Comparison of ENCODE assay signal across 8 mouse cellular contexts in the genomic region with DNA sequence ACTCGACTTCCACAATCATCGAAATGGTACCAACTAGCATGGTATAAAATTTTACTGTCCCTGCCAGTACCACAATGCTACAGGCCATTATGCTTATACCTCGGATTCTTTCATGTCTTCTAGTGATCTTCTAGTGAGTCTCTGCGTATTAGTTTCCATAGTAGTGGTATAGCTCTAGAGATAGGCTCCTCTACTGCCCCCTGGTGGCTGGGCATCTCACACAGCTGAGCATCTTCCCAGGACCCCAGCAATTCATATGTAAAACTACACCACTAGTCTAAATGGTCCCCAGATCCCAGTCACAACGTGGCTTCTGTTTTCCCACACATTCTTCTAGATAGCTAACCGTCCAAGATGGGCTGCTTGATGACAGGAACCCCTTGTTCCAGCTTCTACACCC. TPM values are rescaled to one million over a fixed set of nuclear protein-coding genes. Genes with fewer than 3 reads are reported as not detected.
DNase-seq lines count a peak whose midpoint lies in the region; ATAC-seq and TF ChIP-seq lines count a peak whose summit lies in the region.

No protein-coding gene starts in this region.

- no peaks in the 10 kb centered on the region for H3K27me3 ChIP-seq in kidney, adult 2 months (replicated peaks; ENCODE audit: control insufficient read depth, insufficient read depth, low read length)
- H3K27me3 ChIP-seq in kidney, embryonic 16.5 days (ENCODE audit: insufficient read depth, low read length): no peaks in the 10 kb centered on the region
- no peaks in the 10 kb centered on the region for H3K27me3 ChIP-seq in MEL (ENCODE audit: control insufficient read depth in 1 of 2, insufficient read depth in 2 of 2, low read length in 2 of 2)
- no peaks in the 10 kb centered on the region for H3K27me3 ChIP-seq in heart, embryonic 15.5 days
- H3K27me3 ChIP-seq in neural tube, embryonic 13.5 days: no peaks in the 10 kb centered on the region
- no peaks in the 10 kb centered on the region for H3K27me3 ChIP-seq in intestine, embryonic 16.5 days (replicated peaks; ENCODE audit: control insufficient read depth, insufficient read depth, low read length)

- H3K27ac ChIP-seq in kidney, adult 2 months (ENCODE audit: insufficient read depth, low read depth, low read length): no peak overlapping the region
- no peak overlapping the region for H3K27ac ChIP-seq in kidney, embryonic 16.5 days (ENCODE audit: low read length)
- H3K27ac ChIP-seq in MEL (ENCODE audit: control insufficient read depth, low read depth, low read length): no peak overlapping the region
- no peak overlapping the region for H3K27ac ChIP-seq in heart, embryonic 15.5 days
- peak overlapping the region; percentile 68 for H3K27ac ChIP-seq in neural tube, embryonic 13.5 days (replicated peaks)
- H3K27ac ChIP-seq in intestine, embryonic 16.5 days (ENCODE audit: low read length): no peak overlapping the region

- no peaks in the 10 kb centered on the region for H3K79me2 ChIP-seq in MEL (ENCODE audit: control insufficient read depth, insufficient read depth, low read length, poor library complexity)

- no peak for TF ChIP-seq EP300 in MEL (IDR thresholded peaks at IDR 0.05; ENCODE audit: low read depth in 1 of 2, low read length in 2 of 2)

- intact Hi-C loops in left cerebral cortex, postnatal 14 days (cut with DNase I): loop anchor here (5.0 kb wide), 1 partner anchor 57 kb away; no protein-coding TSS in a partner anchor

- H3K36me3 ChIP-seq in kidney, adult 2 months (ENCODE audit: control insufficient read depth, insufficient read depth, low read length): no peaks in the 10 kb centered on the region
- H3K36me3 ChIP-seq in kidney, embryonic 16.5 days (ENCODE audit: insufficient read depth, low read length): no peaks in the 10 kb centered on the region
- no peaks in the 10 kb centered on the region for H3K36me3 ChIP-seq in MEL (ENCODE audit: control insufficient read depth in 1 of 2, insufficient read depth in 2 of 2, low read length in 2 of 2)
- no peaks in the 10 kb centered on the region for H3K36me3 ChIP-seq in heart, embryonic 15.5 days
- peaks cover 4% of the 10 kb centered on the region; the same call in 1 of the 2 replicates for H3K36me3 ChIP-seq in neural tube, embryonic 13.5 days
- no peaks in the 10 kb centered on the region for H3K36me3 ChIP-seq in intestine, embryonic 16.5 days (ENCODE audit: control insufficient read depth, insufficient read depth, low read length)

- no peak overlapping the region for H3K9ac ChIP-seq in kidney, embryonic 16.5 days (replicated peaks; ENCODE audit: low read length)
- H3K9ac ChIP-seq in MEL (ENCODE audit: control insufficient read depth, low read depth, low read length, poor library complexity, severe bottlenecking): no peak overlapping the region
- H3K9ac ChIP-seq in heart, embryonic 15.5 days: no peak overlapping the region
- no peak overlapping the region for H3K9ac ChIP-seq in neural tube, embryonic 13.5 days
- H3K9ac ChIP-seq in intestine, embryonic 16.5 days (ENCODE audit: low read depth, low read length): no peak overlapping the region

- peak; percentile 53 for DNase-seq in kidney, adult 2 months
- peak; percentile 6 for DNase-seq in MEL (ENCODE audit: low read depth, low spot score)
- peak; percentile 67 to 71 for DNase-seq in left cerebral cortex, postnatal 14 days (ENCODE audit: low spot score in 2 of 2)

- no peak for ATAC-seq in kidney, embryonic 16.5 days (ENCODE audit: low FRiP score, low TSS enrichment)
- peak; percentile 55 for ATAC-seq in common myeloid progenitor, adult 5-6 weeks (replicated peaks; ENCODE audit: low read depth, poor library complexity, severe bottlenecking)
- no peak for ATAC-seq in heart, embryonic 15.5 days (replicated peaks; ENCODE audit: insufficient number of reproducible peaks, insufficient read depth, low FRiP score, low read depth)
- 0 out of 2 replicates have a peak, but pooled peaks have one; percentile 19 for ATAC-seq in neural tube, embryonic 13.5 days (ENCODE audit: low read depth)
- ATAC-seq in intestine, embryonic 16.5 days: no peak

- H3K4me3 ChIP-seq in kidney, adult 2 months (ENCODE audit: insufficient read depth, low read depth, low read length): no peak overlapping the region
- H3K4me3 ChIP-seq in kidney, embryonic 16.5 days (ENCODE audit: low read length): no peak overlapping the region
- no peak overlapping the region for H3K4me3 ChIP-seq in MEL (ENCODE audit: control insufficient read depth in 1 of 2, insufficient read depth in 1 of 2, low read depth in 2 of 2, low read length in 2 of 2)
- no peak overlapping the region for H3K4me3 ChIP-seq in heart, embryonic 15.5 days
- no peak overlapping the region for H3K4me3 ChIP-seq in neural tube, embryonic 13.5 days
- H3K4me3 ChIP-seq in intestine, embryonic 16.5 days (ENCODE audit: low read length): no peak overlapping the region

- WGBS in kidney, adult 2 months: 71% methylated on average over 6 of the region's 6 CpGs
- 72% methylated on average over 6 of the region's 6 CpGs for WGBS in kidney, embryonic 16.5 days
- WGBS in heart, embryonic 15.5 days: 62% methylated on average over 6 of the region's 6 CpGs
- WGBS in neural tube, embryonic 13.5 days: 69% methylated on average over 6 of the region's 6 CpGs
- 73% methylated on average over 6 of the region's 6 CpGs for WGBS in intestine, embryonic 16.5 days

- H3K9me3 ChIP-seq in kidney, embryonic 16.5 days (ENCODE audit: low read length): no peaks in the 10 kb centered on the region
- no peaks in the 10 kb centered on the region for H3K9me3 ChIP-seq in MEL (replicated peaks; ENCODE audit: insufficient read depth, low read length)
- no peaks in the 10 kb centered on the region for H3K9me3 ChIP-seq in heart, embryonic 15.5 days (replicated peaks)
- H3K9me3 ChIP-seq in neural tube, embryonic 13.5 days: no peaks in the 10 kb centered on the region
- no peaks in the 10 kb centered on the region for H3K9me3 ChIP-seq in intestine, embryonic 16.5 days (ENCODE audit: control insufficient read depth, low read length)

- H3K4me2 ChIP-seq in kidney, embryonic 16.5 days (replicated peaks; ENCODE audit: low read depth, low read length): no peak overlapping the region
- H3K4me2 ChIP-seq in heart, embryonic 15.5 days: peak overlapping the region; percentile 38
- H3K4me2 ChIP-seq in neural tube, embryonic 13.5 days: peak overlapping the region; percentile 15
- H3K4me2 ChIP-seq in intestine, embryonic 16.5 days (ENCODE audit: low read depth, low read length): no peak overlapping the region

- no peak for TF ChIP-seq POLR2A in kidney, adult 2 months (IDR thresholded peaks at IDR 0.05; ENCODE audit: low read depth, low read length)
- TF ChIP-seq POLR2A in MEL (IDR thresholded peaks at IDR 0.05; ENCODE audit: control insufficient read depth in 1 of 2, insufficient read depth in 1 of 2, low read depth in 1 of 2, low read length in 2 of 2, poor library complexity in 1 of 2): no peak

- H3K4me1 ChIP-seq in kidney, adult 2 months (ENCODE audit: control insufficient read depth, insufficient read depth, low read length): no peaks in the 10 kb centered on the region
- peaks cover 6% of the 10 kb centered on the region; the same call in 1 of the 2 replicates for H3K4me1 ChIP-seq in kidney, embryonic 16.5 days (ENCODE audit: insufficient read depth, low read length)
- no peaks in the 10 kb centered on the region for H3K4me1 ChIP-seq in MEL (ENCODE audit: control insufficient read depth in 1 of 2, insufficient read depth in 2 of 2, low read length in 2 of 2)
- H3K4me1 ChIP-seq in heart, embryonic 15.5 days (replicated peaks): peaks cover 30% of the 10 kb centered on the region
- peaks cover 17% of the 10 kb centered on the region for H3K4me1 ChIP-seq in neural tube, embryonic 13.5 days (replicated peaks)
- no peaks in the 10 kb centered on the region; the same call in 1 of the 2 replicates for H3K4me1 ChIP-seq in intestine, embryonic 16.5 days (ENCODE audit: control insufficient read depth, insufficient read depth, low read length)

- TF ChIP-seq RAD21 in MEL (IDR thresholded peaks at IDR 0.05; ENCODE audit: low read depth, low read length): no peak; the same call in 1 of the 2 replicates

- peak; percentile 64 for TF ChIP-seq CTCF in kidney, adult 2 months (conservative IDR thresholded peaks at IDR 0.05; ENCODE audit: insufficient read depth, insufficient read length, low read depth, low read length)
- peak; percentile 27 to 34 (median 29); a peak in 5 of 6 replicates for TF ChIP-seq CTCF in MEL (IDR thresholded peaks at IDR 0.05 in 2 of 3, conservative IDR thresholded peaks at IDR 0.05 in 1 of 3; ENCODE audit: control insufficient read depth in 1 of 3, insufficient read depth in 1 of 3, low read depth in 2 of 3, low read length in 3 of 3, poor library complexity in 1 of 3, severe bottlenecking in 1 of 3)

TF ChIP-seq in MEL, 35 proteins besides CTCF, POLR2A, EP300 and RAD21 (continues in another document):
- TF ChIP-seq MEF2A (IDR thresholded peaks at IDR 0.05; ENCODE audit: extremely low read depth, insufficient replicate concordance, low read depth, low read length, poor library complexity, severe bottlenecking): no peak
- TF ChIP-seq TBP (IDR thresholded peaks at IDR 0.05; ENCODE audit: low read depth, low read length): no peak
- TF ChIP-seq MXI1 (IDR thresholded peaks at IDR 0.05; ENCODE audit: low read depth, low read length): no peak
- TF ChIP-seq HCFC1 (IDR thresholded peaks at IDR 0.05; ENCODE audit: low read depth, low read length): no peak
- TF ChIP-seq SIN3A (IDR thresholded peaks at IDR 0.05; ENCODE audit: low read length): no peak
- no peak for TF ChIP-seq UBTF (IDR thresholded peaks at IDR 0.05; ENCODE audit: borderline replicate concordance, insufficient read depth, low read depth, low read length)
- TF ChIP-seq BHLHE40 (IDR thresholded peaks at IDR 0.05; ENCODE audit: borderline replicate concordance, low read depth, low read length): no peak
- TF ChIP-seq MYB (IDR thresholded peaks at IDR 0.05; ENCODE audit: low read depth, low read length): no peak
- no peak for TF ChIP-seq MAFK (IDR thresholded peaks at IDR 0.05; ENCODE audit: borderline replicate concordance, low read depth, low read length)
- TF ChIP-seq TCF12 (IDR thresholded peaks at IDR 0.05; ENCODE audit: low read depth, low read length): no peak
- TF ChIP-seq JUND (IDR thresholded peaks at IDR 0.05; ENCODE audit: low read depth, low read length): no peak

RNA-seq across cellular contexts. Expression of gene Nsun7, which starts 59.6 kb away (rescaled TPM):
- polyA plus RNA-seq in kidney, adult 2 months (2012; rRNA removed): 0.36 and 0.42 TPM in 2 replicates
- polyA plus RNA-seq in kidney, embryonic 16.5 days (2015; fragmentation: Nextera tagmentation; extraction: Ambion mirVana): 0.24 and 0.69 TPM in 2 replicates
- not detected in 2 replicates for total RNA-seq in MEL (2012; rRNA removed)
- not detected for polyA plus RNA-seq in MEL (2012; ENCODE audit: insufficient read depth in 1 of 2, insufficient read length in 2 of 2, low read depth in 1 of 2, low replicate concordance in 2 of 2, missing spikeins in 1 of 2)
- 0.37 and 0.73 TPM in 2 replicates for total RNA-seq in common myeloid progenitor, adult 5-6 weeks (2017)
- 0.21 and 0.33 TPM in 2 replicates for polyA plus RNA-seq in heart, embryonic 15.5 days (2015; fragmentation: Nextera tagmentation; extraction: Ambion mirVana)
- 1 to 10 TPM; 4.9 to 5.1 TPM for total RNA-seq in left cerebral cortex, postnatal 14 days (2021)
- polyA plus RNA-seq in neural tube, embryonic 13.5 days (2015; fragmentation: Nextera tagmentation; extraction: Ambion mirVana): 1.3 and 1.6 TPM in 2 replicates
- polyA plus RNA-seq in intestine, embryonic 16.5 days (2015; fragmentation: Nextera tagmentation; extraction: Ambion mirVana): 0.13 and 0.17 TPM in 2 replicates

Comparison
In these comparisons a context has a peak if more than half of its experiments do, and no peak if none do; other contexts are left out.
1. DNase-seq: peak in every context shown above with its lines; median percentile 69 in left cerebral cortex, postnatal 14 days; 53 in kidney, adult 2 months; 6 in MEL.
2. ATAC-seq: peak in common myeloid progenitor, adult 5-6 weeks (single experiment) and neural tube, embryonic 13.5 days (single experiment); none in kidney, embryonic 16.5 days (single experiment), heart, embryonic 15.5 days (single experiment) and intestine, embryonic 16.5 days (single experiment).
3. H3K4me2 ChIP-seq: peak in heart, embryonic 15.5 days (single experiment) and neural tube, embryonic 13.5 days (single experiment); none in kidney, embryonic 16.5 days (single experiment) and intestine, embryonic 16.5 days (single experiment).